Mouse (Mus musculus) E14TG2a.4 (cell line): ENCODE measurements around the gene Mef2c.

ENCODE experiments used
- CTCF ChIP-seq: conservative IDR thresholded peaks from 2 replicates; pipeline ENCODE4 v1.5.1; 2014; ENCODE audit warnings: low read length
- NANOG ChIP-seq: IDR thresholded peaks from 2 replicates; pipeline ENCODE4 v1.6.1; 2014; ENCODE audit warnings: borderline replicate concordance, low read length, mixed read lengths

DNA sequence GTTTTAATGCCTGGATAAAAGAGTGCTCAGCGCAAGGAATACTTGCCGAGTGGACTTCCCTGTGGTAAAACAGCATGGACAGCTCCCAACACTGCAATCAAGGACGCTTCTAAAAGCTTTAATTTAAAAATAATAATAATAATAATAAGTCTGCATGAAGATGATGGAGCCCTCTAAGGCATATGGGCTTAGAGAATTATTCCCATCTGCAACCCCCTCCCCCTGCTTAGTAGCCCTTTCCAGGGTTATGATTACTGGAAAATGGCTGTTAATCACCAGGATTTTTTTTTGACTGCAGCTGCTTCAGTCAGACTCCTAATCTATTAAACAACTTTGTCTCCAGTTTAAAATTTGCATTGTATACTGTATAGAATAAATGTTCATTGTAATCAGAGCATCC, 32.5 kb downstream of the Mef2c start:
- TF ChIP-seq NANOG: no peak
- no peak for TF ChIP-seq CTCF
